Mouse (Mus musculus) layer of hippocampus, adult 2 months (tissue): ENCODE measurements at regions not wholly inside any gene's neighbourhood (a gene's known extent, or its start where the extent isn't known, plus 50 kb on each side); places are given as distances from the start of the nearest gene placed in this dataset.

Source experiments
- DNase-seq, 2 experiments: peaks; one replicate each; pipeline ENCODE4 v3.0.0; 2022; ENCODE audit warnings: low spot score in 2 of 2
- H3K27ac ChIP-seq: fragments of 200-600 bp; 2 replicates; pipeline ENCODE4 v1.8.1; 2022
- H3K4me3 ChIP-seq: fragments of 200-600 bp; 2 replicates; pipeline ENCODE4 v1.8.1; 2022; ENCODE audit warnings: mild to moderate bottlenecking
- CTCF ChIP-seq: fragments of 200-600 bp; conservative IDR thresholded peaks from 2 replicates; pipeline ENCODE4 v1.8.1; 2022; ENCODE audit warnings: antibody characterized with exemption, mild to moderate bottlenecking, moderate library complexity

- Histone ChIP-seq H3K4me3 (no peak overlapping the region), H3K27ac (no peak overlapping the region)
- no peak for TF ChIP-seq CTCF
- DNase-seq, result no peak
Observed at GRCm38 (mm10) chr15:96752719-96753118, 53.2 kb upstream of the Slc38a2 start.

DNA sequence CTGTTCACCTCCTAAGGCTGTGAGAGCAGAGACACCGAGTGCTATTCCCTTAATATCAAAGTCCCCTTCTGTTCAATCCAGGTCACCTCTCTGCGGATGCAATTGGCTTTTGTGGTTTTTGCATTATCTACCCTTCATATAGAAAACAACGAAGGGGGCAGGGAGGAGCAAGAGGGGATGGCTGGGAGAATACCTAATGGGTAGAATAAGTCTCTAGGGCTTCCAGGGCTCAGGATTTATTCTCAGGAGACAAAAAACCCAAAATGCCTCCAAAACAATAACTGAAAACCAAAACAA is 52.5 kb upstream of the Slc38a2 start:
- Histone ChIP-seq H3K27ac (no peak overlapping the region), H3K4me3 (no peak overlapping the region)
- no peak for TF ChIP-seq CTCF
- no peak for DNase-seq

DNA sequence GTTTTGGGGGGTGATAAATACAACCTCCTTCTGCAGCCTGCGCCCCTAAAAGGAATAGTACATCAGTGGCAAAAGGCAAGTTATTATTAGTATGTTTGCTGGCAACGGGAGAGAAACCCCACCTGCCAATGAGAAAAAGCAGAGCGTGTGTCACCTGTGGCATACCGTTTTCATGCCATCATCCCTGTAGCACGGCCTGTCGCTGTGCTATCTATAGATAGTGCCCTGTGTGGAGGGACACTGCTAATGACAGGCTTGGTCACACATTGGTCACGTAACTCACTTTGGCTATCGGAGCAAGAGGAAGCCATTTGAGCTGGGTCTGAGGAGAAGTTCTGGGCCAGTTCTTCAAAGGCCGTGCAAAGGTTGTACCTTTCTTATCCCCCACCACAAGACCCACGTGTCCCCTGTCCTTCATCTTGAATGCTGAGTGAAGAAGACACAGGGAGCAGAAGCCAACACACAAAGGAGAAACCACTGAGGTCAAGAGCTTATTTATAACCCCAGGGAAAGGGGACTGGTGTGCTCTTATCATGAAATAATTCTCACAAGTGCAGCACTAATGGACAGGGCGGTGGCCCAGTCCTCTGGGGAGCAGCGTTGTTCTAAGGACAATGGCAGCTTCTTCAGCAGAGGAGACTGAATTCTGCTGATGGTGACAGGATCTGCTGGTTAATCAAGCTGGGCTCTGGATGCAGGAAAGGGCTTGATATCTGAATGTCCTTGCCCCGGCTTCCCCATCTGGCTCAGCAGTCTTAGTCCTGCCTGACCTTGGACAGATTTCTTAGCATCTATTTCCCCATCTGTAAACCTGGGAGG is 51.9 kb upstream of the Slc38a2 start:
- no peak for TF ChIP-seq CTCF
- Histone ChIP-seq H3K4me3 (no peak overlapping the region), H3K27ac (no peak overlapping the region)
- no peak for DNase-seq

DNA sequence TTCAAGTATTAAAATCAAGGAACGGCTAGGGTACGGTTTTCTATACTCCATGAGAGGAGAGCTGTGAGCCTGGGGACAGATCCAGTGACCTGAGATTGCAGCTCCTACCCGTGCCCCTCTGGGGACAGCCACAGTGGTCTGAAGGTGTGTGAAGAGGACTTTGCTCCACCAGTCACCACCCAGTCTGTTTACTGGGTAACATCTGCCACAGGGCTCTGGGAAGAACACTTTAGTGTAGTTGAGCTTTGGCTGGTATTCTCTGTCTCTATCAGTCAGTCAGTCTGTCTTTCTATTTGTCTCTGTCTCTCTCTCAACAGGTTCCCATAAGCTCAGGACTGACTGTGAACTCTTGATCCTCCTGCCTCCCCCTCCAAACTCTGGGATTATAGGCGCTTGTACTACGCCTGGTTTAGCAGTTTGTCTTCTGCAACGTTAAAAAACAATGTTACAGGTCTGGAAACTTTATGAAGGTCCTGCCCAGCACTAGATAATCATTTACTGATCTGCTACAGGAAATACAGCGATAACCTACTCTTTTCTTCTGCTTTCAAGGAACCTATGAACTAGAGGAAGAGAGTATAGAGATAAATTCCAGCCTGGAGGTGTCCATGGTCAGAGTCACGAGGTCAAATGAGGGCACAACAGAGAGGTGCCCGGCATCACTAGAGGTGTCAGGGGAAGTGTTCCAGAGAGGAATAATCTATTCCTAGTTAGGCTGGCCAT is 50.2 kb upstream of the Slc38a2 start:
- no peak for DNase-seq
- Histone ChIP-seq H3K4me3 (no peak overlapping the region), H3K27ac (no peak overlapping the region)
- no peak for TF ChIP-seq CTCF
